Mouse (Mus musculus): Measurements from ENCODE around the gene Gramd1b. TPM values are rescaled to one million over a fixed set of nuclear protein-coding genes. Genes with fewer than 3 reads are reported as not detected.
A peak's percentile ranks its signal among the peaks of the same experiment; 100 is the strongest.

Gene Gramd1b
- total RNA-seq, 2 experiments from 2014 or later, result 15.9 to 30.2 TPM

DNA sequence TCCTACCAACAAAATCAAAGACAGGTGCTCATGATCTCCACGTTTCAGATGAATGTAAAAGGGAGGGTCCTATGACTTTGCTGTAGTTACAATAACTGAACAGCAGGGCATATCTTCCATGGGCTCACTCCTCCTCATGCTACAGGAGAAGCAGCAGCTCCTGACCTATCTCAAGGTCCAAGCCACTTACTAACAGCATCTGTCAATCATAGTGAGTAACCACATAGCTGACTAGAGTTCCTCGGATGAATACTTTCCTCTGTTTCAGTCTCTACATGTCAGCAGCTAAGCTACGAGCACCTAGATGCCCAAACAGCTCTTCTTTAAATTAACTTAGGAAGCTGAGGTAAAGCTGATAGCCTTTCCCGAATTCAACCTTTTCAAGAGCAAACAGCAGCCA is 181.6 kb downstream of the Gramd1b start:
- intact Hi-C loops (cut with DNase I; ENCODE audit: low total_unique reads), result no loop called here
- no peak for DNase-seq

DNA sequence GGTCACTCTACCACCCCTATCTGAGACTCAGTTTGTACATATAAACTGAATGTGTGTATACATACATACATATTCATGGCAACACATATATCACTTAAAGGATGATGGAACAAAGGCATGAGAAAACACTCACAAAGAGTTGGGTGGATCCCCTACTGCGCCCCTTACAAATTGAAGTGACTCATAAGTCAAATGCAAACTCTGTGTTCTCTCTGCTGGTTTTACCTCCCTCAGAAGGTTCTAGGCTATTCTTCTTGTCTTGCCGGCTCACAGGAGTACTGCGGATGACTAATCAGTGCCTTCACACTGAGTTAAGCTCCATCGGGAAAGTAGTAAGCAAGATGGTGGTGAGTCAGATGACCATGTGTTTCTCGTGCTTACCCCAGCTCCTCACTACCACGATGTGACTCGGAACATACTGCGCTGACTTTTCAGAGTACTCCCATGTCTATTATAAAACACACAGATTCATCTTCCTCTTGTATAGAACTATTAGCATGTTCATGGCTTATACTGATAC is 182.4 kb downstream of the Gramd1b start:
- intact Hi-C loops (cut with DNase I; ENCODE audit: low total_unique reads), result no loop called here
- DNase-seq, result no peak

DNA sequence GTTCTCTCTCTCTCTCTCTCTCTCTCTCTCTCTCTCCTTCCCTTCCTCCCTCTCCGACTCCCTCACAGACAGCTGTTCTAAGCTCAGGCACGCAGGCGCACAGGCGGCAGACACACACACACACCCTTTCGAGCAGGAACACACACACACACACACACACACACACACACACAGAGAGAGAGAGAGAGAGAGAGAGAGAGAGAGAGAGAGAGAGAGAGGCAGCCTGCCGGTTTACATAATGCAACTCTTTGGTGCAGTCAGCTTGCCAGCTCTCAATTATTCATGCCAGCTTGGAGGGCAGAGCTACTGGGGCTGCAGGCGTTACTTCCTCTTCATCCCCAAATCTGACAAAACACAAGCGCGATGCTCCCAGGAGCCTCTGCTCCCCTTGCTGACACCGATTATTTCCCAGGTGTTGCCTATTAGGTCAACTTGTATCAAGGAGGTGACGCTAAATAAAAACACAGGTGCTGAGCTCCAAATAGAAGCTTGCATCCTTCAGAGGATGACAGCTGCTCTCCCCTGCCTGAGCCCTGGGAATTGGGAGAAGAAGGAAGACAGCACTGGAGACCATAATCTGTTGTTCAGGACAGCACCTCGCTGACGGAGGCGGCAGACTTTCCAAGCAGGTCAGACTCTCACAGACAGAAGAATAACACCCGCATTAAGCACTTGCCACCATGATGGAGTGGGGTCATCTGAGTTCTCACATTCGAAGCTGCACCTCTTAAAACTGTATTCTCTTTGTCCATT is 184.8 kb downstream of the Gramd1b start:
- intact Hi-C loops (cut with DNase I; ENCODE audit: low total_unique reads), result no loop called here

DNA sequence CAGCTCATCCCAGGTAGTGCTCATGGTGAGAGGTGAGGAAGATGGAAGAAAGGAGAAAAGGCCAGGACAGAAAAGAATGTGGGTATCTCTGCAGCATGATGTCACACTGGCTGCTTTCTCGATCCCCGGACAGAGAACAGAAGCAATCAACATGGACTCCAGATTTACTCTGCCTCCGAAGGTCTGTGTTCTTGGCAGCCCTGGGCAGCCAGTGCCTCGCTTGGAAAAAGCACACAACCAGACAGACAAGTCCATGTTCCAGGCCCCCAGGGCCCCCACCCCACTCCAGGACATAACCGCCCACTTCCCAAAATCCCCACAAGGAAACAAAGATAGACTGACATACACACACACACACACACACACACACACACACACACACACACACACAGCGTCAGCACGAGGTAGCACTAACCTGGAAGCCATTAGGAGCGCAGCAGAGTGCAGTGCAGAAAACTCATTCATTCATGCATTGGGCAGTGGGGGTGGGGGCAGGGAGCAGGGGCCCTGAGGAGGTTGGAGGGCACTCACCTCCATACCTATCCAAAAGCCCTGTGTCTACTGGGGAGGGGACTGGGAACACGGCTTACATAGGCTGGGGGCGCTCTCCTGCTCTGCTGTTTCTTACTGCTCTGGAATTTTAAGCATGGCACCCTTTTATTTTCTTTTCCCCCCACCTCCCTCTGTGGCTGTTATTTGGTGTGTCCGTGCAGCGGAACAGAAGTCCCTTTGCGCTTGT is 185.5 kb downstream of the Gramd1b start:
- intact Hi-C loops (cut with DNase I; ENCODE audit: low total_unique reads), result no loop called here

More for the DNA sequence above, 184.8 kb downstream of the Gramd1b start:
- peak; percentile 52 for DNase-seq

DNA sequence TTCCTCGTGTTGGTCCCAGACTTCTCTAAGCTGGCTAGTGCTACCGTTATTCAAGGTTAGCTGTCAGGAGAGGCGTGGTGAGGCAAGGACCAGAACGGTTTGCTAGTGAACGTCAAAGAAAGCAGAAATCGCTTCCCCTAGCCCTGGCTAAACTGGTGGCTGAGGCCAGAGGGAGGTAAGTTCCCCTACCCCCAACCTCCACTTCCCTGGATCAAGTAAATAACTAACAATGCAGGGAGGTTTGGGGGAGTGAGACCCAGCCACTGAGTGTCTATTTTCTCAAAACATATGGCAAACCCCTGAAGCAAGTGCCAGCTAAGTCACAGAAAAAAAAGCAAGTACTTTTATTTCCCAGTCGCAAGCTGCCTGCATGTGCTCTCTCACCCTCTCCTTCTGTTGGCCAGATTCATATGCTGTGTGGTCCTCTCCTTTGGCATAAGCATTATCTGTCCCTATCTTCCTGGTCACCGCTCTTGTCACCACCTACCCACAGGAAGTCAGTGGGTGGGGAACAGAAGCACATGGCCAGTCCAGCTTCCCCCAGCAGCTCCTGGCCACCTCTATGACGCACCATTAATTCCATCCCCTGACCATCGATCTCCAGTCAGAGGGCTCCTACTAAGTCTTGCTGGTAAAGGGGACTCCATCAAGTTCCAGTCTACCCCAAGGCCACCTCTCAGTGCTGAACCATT is 186.2 kb downstream of the Gramd1b start:
- intact Hi-C loops (cut with DNase I; ENCODE audit: low total_unique reads), result no loop called here
- no peak for DNase-seq

More for the DNA sequence above, 185.5 kb downstream of the Gramd1b start:
- no peak for DNase-seq

DNA sequence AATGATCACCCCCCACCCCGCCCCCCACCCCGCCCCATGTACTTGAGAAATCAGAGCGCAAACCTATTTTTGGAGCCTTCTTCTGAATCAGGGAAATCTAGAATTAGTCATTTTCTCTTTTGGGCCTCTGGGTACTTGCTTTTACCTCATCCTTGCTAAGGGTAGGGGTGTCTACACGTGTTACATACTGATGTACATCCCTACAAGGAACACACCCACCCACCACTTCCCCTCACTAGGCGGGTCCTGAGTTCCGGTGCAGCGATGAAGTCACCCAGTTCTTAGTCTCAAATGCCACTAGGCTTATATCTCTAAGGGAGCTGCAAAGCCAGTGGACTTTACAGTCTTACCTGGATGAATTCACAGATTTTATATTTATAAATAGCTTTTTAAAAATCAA is 187.4 kb downstream of the Gramd1b start:
- intact Hi-C loops (cut with DNase I; ENCODE audit: low total_unique reads), result no loop called here

DNA sequence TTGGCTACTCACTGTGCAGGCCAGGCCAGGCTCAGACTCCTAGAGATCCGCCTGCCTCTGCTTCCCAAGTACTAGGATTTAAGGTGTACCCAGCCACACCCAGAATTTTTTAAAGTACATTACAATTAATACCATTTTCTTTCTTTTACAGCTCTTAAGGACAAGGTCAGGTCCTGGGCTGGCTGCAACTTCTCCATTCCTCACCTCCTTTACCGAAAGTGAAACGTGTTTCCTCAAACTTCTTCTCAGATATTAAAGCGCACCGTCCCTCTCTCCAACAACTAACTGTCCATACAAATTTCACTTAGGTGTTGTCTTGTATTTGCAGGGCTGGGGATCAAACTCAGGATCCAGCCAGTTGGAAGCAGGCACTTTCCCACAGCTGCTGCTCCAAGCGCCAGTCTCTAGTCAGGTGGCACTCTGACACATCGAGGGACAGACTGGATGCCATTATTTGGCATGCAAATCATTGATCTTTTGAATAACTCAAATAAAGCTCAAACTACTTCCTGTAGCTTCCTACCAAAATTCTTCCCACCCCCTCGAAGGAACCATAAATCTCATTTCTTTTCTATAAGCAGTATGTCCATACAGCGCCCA is 188.0 kb downstream of the Gramd1b start:
- intact Hi-C loops (cut with DNase I; ENCODE audit: low total_unique reads), result no loop called here

More for the DNA sequence above, 187.4 kb downstream of the Gramd1b start:
- no peak for DNase-seq

DNA sequence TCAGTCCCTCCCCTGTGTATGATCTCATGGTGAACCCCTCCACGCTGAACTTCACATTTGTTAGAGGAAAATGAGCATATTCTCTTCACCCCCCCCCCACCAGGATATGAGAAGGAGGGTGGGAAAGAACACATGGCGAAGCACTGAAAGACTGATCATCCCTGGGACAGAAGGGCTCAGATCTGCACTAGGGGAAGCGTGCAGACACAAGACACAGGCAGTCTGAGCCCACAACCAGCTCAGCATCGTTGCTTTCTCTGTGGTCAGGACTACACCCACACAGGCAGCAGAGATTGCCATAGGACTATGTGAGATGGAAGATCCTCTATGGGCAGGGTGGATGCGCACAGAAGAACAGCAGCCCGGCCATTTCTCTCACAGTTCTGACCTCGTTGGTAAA is 189.1 kb downstream of the Gramd1b start:
- DNase-seq, result no peak
- intact Hi-C loops (cut with DNase I; ENCODE audit: low total_unique reads), result no loop called here

More for the DNA sequence above, 188.0 kb downstream of the Gramd1b start:
- DNase-seq, result no peak

DNA sequence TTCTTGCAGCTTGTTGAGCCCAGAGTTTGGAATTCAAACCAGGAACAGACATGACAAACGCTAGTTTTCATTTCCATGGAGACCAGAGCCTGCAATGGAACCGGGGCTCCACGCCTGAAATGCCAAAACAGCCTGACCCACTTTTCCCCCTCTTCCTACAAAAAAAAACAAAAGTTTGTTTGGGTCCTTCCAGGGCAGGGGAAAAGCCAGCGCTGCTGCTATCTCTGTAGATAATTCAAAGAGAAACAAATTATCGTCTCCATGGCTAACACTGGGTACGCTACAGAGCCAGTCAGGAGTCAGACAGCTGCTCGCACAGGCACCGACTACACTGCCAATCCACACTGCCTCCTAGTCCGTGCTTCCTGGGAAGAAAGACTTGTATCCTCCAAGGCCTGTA is 191.6 kb downstream of the Gramd1b start:
- intact Hi-C loops (cut with DNase I; ENCODE audit: low total_unique reads), result loop anchor here (10.0 kb wide), 2 partner anchors 45 to 135 kb away; no protein-coding TSS in a partner anchor
- no peak for DNase-seq

DNA sequence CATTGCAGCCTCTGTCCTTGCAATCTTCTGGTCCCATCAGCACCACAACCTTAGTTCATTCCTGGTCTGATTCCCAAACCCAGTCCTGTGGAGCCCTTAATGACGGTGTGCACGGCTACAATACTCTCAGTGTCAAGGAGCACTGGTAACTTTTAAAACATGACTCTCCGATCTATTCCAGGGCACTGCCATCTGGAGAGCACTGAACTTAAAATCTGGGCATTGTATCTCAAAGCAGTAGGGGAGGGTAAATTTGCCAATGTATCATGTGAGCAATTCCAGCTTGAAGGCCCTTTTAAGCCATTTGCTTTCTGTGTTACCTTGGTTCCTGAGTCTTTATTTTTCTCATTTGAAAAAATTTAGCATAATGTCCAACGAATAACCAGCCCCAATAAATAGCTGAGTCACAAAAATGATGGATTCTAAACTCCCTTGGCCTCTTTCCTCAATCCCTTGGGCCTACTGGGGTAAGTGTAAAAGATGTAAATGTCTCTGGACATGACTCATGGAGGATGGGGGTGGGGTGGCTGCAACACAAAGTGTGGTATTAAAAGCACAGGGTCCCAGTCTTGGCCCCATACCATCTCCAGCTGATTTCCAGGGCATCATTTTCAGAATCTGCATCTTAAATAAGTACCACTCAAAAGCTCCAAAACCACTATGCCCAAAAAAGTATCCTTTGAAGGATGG is 193.9 kb downstream of the Gramd1b start:
- no peak for DNase-seq
- intact Hi-C loops (cut with DNase I; ENCODE audit: low total_unique reads), result loop anchor here (10.0 kb wide), 2 partner anchors 48 to 138 kb away; no protein-coding TSS in a partner anchor

DNA sequence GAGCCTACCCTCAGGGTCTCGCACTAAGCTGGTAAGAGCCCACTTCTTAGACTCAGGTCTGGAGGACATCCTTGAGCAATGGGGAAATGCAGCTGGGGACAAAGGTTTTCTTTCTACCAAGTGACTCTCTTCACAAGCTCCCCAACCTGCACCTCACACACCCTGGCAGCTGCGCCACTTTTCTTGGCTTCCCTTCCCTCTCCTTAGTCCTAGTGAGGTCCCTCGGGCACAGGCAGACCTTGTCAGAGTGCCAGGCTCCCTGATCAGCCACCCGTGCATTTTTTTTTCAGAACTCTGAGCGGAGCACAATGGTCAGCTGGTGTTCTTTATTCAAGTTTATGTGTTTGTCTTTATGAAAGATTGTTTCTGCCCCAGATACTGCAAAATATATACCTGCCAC is 194.5 kb downstream of the Gramd1b start:
- intact Hi-C loops (cut with DNase I; ENCODE audit: low total_unique reads), result loop anchor here (10.0 kb wide), 2 partner anchors 48 to 138 kb away; no protein-coding TSS in a partner anchor
- DNase-seq, result peak; percentile 19

DNA sequence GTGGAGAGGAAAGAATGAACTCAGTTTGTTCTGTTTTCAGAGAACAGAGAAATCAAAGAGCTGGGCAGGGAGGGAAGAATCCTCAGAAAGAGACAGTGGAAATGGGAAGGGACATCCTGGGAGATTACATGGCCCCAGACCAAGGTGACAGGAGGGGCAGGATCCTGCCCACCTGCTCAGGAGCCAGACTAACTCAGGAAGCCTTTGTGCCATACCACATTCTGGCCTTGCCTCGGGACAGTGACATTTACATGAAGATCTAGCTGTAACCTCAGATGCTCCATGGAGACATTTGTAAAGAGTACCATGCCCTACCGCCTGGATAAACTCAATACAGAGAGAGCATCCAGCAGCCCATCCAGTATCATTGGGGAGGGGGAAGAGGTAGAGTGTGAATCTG is 196.6 kb downstream of the Gramd1b start:
- intact Hi-C loops (cut with DNase I; ENCODE audit: low total_unique reads), result loop anchor here (5.0 to 10.0 kb wide), 3 partner anchors 50 to 140 kb away; no protein-coding TSS in a partner anchor

DNA sequence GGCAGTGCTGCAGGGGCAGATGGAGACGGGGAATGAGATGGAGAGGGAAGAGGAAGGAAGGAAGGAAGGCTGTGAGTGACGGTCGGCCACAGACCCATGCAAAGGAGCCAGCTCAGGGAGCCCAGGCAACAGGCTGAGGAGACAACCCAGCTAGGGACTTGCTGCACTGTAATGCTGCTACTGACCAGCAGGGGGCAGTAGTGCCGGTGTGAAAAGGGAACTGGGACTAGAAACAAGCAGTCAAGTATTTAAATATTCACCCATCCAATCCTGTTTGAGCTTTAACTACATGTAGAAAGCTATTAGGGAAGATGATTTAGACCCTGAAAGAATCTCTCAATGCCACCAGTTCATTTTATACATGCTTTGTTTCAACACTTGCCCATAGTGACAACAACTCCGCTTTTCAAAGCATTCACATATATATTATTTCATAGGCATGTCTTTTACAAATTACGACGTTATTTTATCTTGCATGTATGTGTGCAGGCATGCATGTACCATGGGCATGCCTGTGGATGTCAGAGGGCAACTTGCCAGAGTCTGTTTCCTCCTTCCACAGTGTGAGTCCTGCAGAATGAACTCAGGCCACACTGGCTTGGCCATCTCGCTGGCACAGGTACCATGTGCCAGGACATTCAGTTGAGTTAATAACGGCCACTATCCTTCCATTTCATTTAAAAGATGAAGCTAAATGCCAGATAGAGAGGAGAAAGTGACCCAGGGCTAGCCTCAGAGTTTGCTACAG is 197.4 kb downstream of the Gramd1b start:
- peak; percentile 75 for DNase-seq
- intact Hi-C loops (cut with DNase I; ENCODE audit: low total_unique reads), result loop anchor here (5.0 to 10.0 kb wide), 3 partner anchors 51 to 141 kb away; no protein-coding TSS in a partner anchor

More for the DNA sequence above, 196.6 kb downstream of the Gramd1b start:
- no peak for DNase-seq

DNA sequence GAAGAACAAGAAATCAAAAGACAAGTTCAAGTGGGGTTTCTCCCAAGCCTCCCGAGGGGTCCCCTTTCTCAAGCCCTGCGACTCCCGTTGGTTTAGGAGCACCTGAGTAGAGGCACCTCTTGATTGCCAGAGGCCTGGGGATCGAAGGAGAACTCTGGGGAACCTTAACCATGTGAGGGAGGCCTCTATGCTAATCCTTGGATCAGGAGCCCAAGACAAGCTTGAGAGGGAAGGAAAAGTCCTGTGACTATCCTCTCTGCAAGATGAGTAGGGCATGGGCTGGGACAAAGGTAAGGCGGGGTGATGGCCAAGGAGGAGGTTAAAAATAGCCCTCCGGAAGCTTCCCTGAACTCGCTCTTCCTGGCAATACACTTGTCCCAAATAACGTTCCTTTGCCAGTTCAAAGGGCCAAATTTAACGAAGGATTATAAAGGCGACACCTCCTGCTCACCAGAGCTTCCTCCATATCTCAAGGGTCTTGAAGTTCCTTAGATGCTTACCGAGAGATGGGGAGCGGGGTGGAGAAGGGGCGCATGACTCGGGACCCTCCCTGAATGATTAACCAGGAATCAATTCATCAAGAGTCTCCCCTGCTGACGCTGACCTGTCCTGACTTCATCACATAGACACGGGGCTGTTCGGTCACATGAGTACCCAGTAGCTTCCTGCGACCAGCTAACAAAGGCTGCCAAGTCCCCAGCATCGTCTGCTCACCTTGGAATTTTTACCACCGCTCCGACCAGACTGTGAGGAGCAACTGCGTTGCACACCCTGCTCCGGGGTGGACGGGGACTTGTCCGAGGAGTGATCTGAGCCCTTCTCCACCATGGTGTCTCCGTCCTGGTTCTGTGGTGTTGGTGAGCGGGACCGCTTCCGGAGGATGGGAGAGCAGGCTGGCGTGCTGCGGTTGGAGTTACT is 198.2 kb downstream of the Gramd1b start:
- DNase-seq, result no peak
- intact Hi-C loops (cut with DNase I; ENCODE audit: low total_unique reads), result loop anchor here (5.0 to 10.0 kb wide), 3 partner anchors 52 to 142 kb away; no protein-coding TSS in a partner anchor

DNA sequence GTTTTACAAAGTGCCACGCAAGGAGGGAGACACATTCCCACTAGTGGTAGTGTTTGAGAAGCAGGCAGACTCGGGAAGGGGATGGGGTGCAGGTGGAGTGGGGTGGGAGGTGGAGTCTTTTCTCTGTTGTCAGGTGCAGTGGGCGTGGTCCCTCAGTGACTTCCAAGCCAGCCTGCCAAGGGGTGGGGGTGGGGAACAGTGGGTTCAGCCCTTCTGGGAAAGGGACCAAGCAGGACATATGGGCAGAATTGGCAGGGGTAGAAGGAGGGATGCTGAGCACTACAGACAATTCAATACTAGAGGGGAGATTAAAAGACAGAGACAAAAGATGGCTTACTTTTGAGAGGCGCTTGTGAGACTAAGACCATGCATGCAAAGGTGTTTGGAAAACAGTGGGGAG is 198.9 kb downstream of the Gramd1b start:
- intact Hi-C loops (cut with DNase I; ENCODE audit: low total_unique reads), result loop anchor here (5.0 to 10.0 kb wide), 3 partner anchors 52 to 142 kb away; no protein-coding TSS in a partner anchor
- DNase-seq, result no peak

DNA sequence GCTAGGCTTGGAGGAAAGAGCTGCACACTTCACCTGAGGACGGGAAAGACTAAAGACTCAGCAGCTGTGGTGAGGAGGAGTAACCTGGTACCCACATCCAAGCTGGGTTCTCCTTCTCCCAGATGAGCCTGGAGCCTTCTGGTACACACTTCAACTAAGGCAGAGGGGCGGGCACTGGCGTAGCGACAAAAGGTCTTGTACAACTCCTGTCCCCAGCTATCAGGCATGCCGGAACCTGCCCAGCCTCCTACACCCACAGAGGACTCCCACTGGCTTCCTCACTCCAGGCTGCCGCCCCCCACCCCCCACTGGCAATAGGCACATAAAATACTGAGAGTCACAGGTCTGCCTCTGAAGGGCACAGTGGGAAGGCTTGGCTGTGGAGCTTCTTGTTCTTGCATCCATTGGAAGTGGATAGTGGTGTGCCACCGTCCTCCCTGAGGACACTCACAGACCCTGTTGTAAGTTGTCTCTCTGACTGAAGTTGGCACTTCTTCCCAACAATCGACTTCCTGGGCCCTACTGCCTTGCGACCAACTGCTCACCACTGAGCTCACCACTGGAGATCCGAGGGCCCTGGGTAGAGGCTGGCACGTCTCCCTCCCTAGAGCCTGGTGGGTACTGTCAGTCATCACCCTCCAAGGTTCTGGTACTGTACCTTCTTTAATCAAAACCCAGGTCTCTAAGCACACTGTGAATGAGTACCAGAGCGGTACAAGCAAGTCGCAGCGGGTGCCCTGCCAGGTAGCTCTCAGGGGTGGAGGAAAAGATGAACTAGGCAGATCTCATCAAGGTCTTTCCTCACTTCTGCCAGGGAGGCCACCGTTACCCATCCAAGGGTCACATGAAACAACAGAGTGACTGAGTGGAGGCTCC is 199.5 kb downstream of the Gramd1b start:
- intact Hi-C loops (cut with DNase I; ENCODE audit: low total_unique reads), result loop anchor here (5.0 to 10.0 kb wide), 3 partner anchors 53 to 143 kb away; no protein-coding TSS in a partner anchor
- DNase-seq, result no peak

Measured in gastrocnemius, postnatal 14 days (tissue).